Mouse (Mus musculus): ENCODE measurements at regions not wholly inside any gene's neighbourhood (a gene's known extent, or its start where the extent isn't known, plus 50 kb on each side); places are given as distances from the start of the nearest gene placed in this dataset.
"Not testable (repeated sequence)": the region's sequence is repeated elsewhere in the genome, so short reads cannot be mapped to it uniquely, and the experiment has no call there.

DNA sequence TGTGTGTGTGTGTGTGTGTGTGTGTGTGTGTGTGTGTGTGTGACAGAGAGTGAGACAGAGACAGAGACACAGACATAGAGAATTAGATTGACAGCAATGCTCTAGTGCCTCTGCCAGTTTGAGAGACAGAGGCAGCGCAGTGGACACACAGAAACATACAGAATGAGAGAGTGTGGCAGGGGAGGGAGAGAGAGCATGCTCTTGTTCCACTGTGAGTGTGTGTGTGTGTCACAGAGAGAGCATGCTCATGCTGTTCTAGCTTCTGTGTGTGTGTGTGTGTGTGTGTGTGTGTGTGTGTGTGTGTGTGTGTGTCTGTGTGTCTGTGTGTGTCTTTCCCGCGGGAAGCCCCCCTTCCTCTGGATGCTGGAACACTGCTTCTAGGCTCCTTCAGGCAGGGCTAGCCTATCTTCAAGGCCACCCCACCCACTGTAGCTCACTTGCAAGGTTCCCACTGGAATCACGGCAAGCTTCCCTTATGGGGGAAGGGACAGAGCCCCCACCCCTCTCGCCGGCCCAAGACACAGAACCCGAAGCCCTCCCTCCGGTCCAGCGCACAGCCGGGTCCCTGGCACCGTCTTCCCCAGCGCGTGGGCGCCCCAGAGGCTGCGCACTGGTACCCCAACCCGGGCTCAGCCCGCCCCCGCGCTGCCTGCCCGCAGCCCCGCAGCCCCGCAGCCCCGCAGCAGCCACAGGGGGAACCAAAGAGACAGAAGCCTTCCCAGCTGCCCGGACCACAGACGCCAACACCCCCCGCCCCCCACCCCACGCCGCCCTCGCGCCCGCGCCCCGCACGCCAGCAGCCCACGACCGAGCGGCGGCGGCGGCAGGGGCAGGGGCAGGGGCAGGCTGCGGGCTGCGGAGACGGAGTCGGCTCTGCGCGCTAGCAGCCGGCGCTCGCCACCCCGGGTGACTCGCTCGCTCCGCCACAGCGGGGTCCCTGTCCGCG lies 84.4 kb downstream of the 1700018G05Rik start:
- not testable (repeated sequence) for H3K27me3 ChIP-seq (ENCODE audit: control insufficient read depth, insufficient read depth, low read length); H3K9ac ChIP-seq (ENCODE audit: low read depth, low read length); H3K9me3 ChIP-seq (replicated peaks; ENCODE audit: control insufficient read depth, low read length); H3K4me3 ChIP-seq (ENCODE audit: low read depth, low read length); H3K27ac ChIP-seq (ENCODE audit: low read depth, low read length); H3K4me2 ChIP-seq; H3K4me1 ChIP-seq (ENCODE audit: control insufficient read depth, insufficient read depth, low read length); H3K36me3 ChIP-seq (ENCODE audit: control insufficient read depth, insufficient read depth, low read length)
- WGBS (ENCODE audit: insufficient replicate concordance), result no CpG with 5 or more reads among the region's 56 CpGs
- ATAC-seq (replicated peaks; ENCODE audit: insufficient number of reproducible peaks, low FRiP score, low TSS enrichment), result peak; percentile 42; the same call in 1 of the 2 replicates

DNA sequence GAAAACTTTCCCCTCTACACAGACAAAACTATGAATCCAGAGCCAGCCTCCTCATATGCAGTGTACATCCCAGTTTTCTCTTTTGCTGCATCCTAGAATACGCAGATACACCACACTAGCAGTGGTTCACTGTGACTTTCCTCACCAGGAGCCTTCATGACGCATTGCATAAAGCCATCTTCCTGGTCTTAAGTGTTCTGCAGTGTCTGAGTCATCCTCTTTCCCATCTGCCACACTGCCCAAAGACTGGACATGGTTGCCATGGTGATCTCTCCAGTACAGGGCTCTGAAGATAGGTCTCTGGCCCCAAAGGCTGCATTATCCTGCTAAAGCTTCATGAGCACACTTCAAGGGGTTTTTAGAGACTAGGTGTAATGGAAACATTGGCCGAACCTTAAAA lies 65.8 kb downstream of the 1700018G05Rik start:
- ATAC-seq (replicated peaks; ENCODE audit: insufficient number of reproducible peaks, low FRiP score, low TSS enrichment); H3K27me3 ChIP-seq (ENCODE audit: control insufficient read depth, insufficient read depth, low read length): not testable (repeated sequence)

More for the DNA sequence above, 65.8 kb downstream of the 1700018G05Rik start:
- not testable (repeated sequence) for H3K36me3 ChIP-seq (ENCODE audit: control insufficient read depth, insufficient read depth, low read length); H3K4me1 ChIP-seq (ENCODE audit: control insufficient read depth, insufficient read depth, low read length); H3K9me3 ChIP-seq (replicated peaks; ENCODE audit: control insufficient read depth, low read length); H3K9ac ChIP-seq (ENCODE audit: low read depth, low read length); H3K4me2 ChIP-seq; H3K4me3 ChIP-seq (ENCODE audit: low read depth, low read length); H3K27ac ChIP-seq (ENCODE audit: low read depth, low read length)
- WGBS (ENCODE audit: insufficient replicate concordance), result 70% methylated on average over 1 of the region's 3 CpGs

All from heart, embryonic 11.5 days (tissue).